Mouse (Mus musculus): ENCODE data around the gene Sirpb1b. TPM values are rescaled to one million over a fixed set of nuclear protein-coding genes. Genes with fewer than 3 reads are reported as not detected.
"Not testable (repeated sequence)": the region's sequence is repeated elsewhere in the genome, so short reads cannot be mapped to it uniquely, and the experiment has no call there.

Sirpb1b gene
- polyA plus RNA-seq, 1 experiment from 2014 or later: not detected

DNA sequence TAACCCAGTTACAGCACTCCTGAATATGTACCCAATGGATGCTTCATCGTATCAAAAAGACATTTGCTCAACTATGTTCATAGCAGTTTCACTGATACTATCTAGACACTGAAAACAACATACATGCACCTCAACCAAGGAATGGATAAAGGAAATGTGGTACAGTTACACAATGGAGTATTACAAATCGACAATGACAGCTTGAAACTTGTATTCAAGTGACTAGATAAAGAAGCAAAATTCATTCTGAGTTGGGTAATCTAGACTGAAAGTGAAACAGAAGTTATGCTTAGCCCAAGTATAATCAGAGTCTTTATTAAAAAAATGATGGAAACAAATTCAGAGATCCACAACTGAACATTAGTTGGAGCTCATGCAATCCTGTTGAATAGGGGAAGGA is 100.0 kb downstream of the Sirpb1b start:
- 85% methylated on average over 1 of the region's 2 CpGs for WGBS
- not testable (repeated sequence) for H3K9ac ChIP-seq (ENCODE audit: low read depth, low read length); ATAC-seq (ENCODE audit: low FRiP score); H3K27ac ChIP-seq (ENCODE audit: low read depth, low read length); H3K4me2 ChIP-seq (replicated peaks; ENCODE audit: low read depth, low read length); H3K36me3 ChIP-seq (ENCODE audit: control insufficient read depth, insufficient read depth, low read length); H3K27me3 ChIP-seq (ENCODE audit: control insufficient read depth, insufficient read depth, low read length); DNase-seq (ENCODE audit: low spot score); H3K9me3 ChIP-seq (ENCODE audit: control insufficient read depth, low read length); H3K4me3 ChIP-seq (ENCODE audit: low read depth, low read length); H3K4me1 ChIP-seq (replicated peaks; ENCODE audit: control insufficient read depth, insufficient read depth, low read length)

DNA sequence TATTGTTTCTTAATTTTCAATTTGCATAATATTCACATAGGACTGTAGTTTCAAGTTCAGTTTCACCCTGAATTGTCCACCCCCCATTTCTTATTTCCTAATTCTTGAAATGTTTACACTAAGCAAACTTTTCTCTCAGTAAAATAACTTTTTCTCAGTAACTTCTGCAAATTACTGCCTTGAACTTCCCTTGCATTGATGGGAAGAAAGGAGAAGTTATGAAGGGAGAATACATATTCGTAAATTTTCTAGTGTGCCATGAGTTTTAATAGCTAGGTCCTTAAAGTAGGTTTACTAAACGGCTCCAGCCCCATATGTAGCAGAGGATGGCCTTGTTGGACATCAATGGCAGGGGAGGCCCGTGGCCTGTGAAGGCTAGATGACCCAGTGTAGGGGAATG is 104.7 kb downstream of the Sirpb1b start:
- H3K9me3 ChIP-seq (ENCODE audit: control insufficient read depth, low read length); DNase-seq (ENCODE audit: low spot score); H3K27me3 ChIP-seq (ENCODE audit: control insufficient read depth, insufficient read depth, low read length); ATAC-seq (ENCODE audit: low FRiP score); H3K9ac ChIP-seq (ENCODE audit: low read depth, low read length); H3K4me3 ChIP-seq (ENCODE audit: low read depth, low read length); H3K4me1 ChIP-seq (replicated peaks; ENCODE audit: control insufficient read depth, insufficient read depth, low read length); H3K27ac ChIP-seq (ENCODE audit: low read depth, low read length); H3K36me3 ChIP-seq (ENCODE audit: control insufficient read depth, insufficient read depth, low read length); H3K4me2 ChIP-seq (replicated peaks; ENCODE audit: low read depth, low read length): not testable (repeated sequence)
- WGBS: 88% methylated on average over 1 of the region's 3 CpGs

Other genes starting within 250 kb of the Sirpb1b start
- gene Gm9733, start 242.8 kb downstream of the Sirpb1b start, polyA plus RNA-seq (2014; fragmentation: Nextera tagmentation; extraction: Ambion mirVana): not detected in 2 replicates
- gene Sirpb1a, start 148.5 kb downstream of the Sirpb1b start, polyA plus RNA-seq (2014; fragmentation: Nextera tagmentation; extraction: Ambion mirVana): not detected in 2 replicates

Data from hindbrain, embryonic 11.5 days (tissue).